Mouse (Mus musculus) left cerebral cortex, postnatal 14 days (tissue): ENCODE data around the gene Smox. TPM values are rescaled to one million over a fixed set of nuclear protein-coding genes. Genes with fewer than 3 reads are reported as not detected.

Experiments used
- DNase-seq, 2 experiments: peaks; one replicate each; pipeline ENCODE4 v3.0.0; 2021 to 2022; ENCODE audit warnings: low spot score in 2 of 2, mixed read lengths in 1 of 2
- intact Hi-C: fragments of 180-260 bp; cut with DNase I; formaldehyde crosslinking; loops from one replicate; pipeline ENCODE4 v1.15.1; 2025
- total RNA-seq, 2 experiments: library from RNA; stranded (reverse); gene quantifications; 2 replicates each; pipeline ENCODE4 v1.2.3; 2021

Gene Smox
- total RNA-seq, 2 experiments from 2014 or later, result 65.4 to 68.9 TPM

DNA sequence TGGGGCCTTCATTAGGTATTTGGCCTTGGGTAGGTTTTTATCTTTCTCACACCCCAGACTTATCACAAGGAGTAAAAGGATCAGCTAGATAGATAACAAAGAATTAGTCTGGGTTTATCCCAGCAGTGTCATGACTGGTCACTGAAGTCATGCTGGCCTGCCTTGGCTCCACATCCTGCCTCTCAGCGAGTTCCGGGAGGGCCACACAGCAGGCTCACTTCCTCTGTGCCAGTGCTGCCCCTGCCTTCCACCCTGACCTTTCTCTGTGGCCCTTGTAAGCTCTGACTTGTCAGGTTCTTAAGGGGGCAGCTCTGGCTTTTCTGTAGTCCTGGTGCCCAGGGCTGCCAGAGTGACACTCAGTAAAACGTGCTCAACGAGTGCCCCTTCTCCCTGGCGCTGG, 11.3 kb downstream of the Smox start:
- no peak for DNase-seq
- intact Hi-C loops, result no loop called here

DNA sequence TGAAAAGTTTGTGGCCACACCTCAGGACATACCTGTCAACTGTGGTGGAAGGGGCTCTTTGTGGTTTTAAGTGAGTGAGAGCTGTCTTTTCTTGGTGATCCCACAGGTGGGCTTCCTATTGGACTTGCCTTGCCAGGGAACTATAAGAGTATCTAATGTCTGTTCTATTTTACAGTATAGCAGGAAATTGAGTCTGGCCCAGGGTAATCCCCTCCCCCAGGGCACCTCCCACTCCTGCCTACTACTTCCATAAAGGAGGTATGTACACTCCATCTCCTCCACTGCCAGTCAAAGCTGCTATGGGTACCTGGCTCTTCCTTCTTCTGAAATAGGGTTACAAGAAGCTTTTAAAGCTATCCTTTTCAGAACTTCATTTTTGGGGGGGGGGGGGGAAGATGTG, 14.1 kb downstream of the Smox start:
- intact Hi-C loops, result no loop called here

GRCm38 (mm10) chr2:131506358-131506757, 15.1 kb downstream of the Smox start:
- DNase-seq, result no peak
- intact Hi-C loops, result no loop called here

More for the DNA sequence above, 14.1 kb downstream of the Smox start:
- no peak for DNase-seq

DNA sequence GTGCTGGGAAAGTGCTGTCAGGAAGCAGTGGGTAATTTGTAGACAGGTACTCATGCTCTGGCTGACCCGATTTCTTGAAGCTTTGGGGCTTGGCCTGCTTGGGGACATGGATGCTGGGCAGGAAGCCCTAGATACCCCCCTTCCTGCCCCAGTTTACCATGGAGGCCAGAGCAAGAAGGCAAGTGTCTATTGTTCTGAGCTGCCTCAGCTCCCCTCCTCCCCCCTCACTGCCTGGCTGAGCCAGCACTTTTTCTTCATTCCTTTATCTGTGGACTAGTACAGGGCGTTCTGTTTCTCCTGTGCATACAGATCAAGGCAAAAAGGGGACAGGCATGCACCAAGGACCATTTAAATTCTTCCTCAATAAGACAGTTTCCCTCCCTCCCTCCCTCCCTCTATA, 17.2 kb downstream of the Smox start:
- intact Hi-C loops, result no loop called here
- peak; percentile 53 to 75 for DNase-seq

DNA sequence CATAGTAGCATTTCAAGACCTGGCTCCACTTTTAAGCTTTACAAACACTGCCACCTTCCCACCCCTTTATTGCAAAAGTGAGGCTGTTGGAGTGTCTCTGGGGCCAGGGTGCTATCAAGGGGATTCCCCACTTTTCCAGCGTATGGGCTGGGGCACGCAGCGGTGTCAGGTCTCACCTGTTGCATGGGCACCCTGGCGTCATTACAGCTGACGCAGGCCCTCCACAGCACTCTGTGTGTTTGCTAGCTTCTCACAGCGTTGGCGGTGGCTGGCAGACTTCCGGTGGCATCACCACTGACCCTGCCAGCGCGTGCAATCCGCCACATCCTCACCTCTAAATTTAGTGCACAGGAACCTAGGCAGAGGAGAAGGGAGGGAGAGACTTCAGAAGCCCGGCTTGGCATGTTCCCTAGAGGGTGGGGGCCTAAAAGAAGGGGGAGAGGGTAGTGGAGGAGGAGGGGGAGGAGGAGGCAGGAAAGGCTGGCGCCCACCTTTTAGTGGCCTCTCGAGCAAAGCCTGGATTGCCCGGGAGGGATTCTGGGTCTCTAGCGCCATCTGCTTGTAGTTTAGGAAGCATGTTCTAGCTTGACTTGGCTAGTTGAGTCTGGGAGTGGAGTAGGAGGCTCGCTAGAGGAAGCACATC, 18.5 kb downstream of the Smox start:
- DNase-seq, result peak; percentile 73 to 78
- intact Hi-C loops, result loop anchor here (1.0 kb wide), 1 partner anchor 87 kb away; no protein-coding TSS in a partner anchor

- intact Hi-C loops, result loop anchor here (1.0 kb wide), 1 partner anchor 88 kb away; no protein-coding TSS in a partner anchor
- peak in 1 of 2 experiments; percentile 69 for DNase-seq
Measured at GRCm38 (mm10) chr2:131510531-131510930, 19.2 kb downstream of the Smox start.

DNA sequence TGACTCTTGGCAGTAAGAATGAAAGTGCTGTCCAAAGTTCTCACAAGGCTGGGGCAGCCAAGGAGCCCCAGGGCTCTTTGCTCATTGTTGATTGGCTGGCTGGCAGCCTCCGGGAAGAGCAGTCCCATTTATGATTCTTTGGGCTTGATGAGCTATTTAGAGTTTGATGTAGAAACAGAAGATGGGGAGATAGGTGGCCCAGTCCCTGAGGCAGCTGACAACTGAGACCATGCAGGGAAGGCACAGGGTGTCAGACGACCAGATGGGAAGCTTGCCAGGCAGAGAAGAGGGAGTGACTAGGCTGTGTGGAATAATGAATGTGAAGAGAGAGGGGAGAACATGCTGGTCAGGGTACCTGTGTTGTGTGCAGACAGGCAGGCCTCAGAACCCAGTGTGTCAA, 22.2 kb downstream of the Smox start:
- intact Hi-C loops, result no loop called here
- peak in 1 of 2 experiments; percentile 31 for DNase-seq

DNA sequence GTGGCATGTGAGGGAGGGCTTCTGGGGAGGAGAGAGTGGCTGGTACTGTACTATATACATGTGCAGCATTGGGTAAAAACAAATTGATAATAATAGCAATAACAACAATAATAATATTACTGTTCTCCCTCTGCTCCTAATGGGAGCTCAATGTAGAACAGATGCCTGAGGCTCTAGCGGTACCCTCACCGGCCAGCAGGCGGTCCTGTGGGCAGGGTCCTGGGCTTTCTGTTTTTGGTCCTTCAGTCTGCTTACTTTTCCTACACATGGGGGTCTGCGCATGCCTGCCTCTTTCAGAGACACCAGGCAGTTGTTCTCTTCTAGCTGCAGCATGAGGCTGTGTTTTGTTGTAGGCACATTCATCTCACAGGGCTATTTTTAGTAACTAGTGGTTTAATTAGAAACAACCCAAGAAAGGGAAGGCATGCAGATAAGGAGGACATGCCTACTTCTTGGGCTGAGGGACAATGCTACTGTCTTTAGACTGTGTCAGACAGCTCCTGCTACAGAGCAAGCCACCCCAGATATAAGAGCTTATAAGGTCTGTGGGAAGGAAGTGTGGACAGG, 22.8 kb downstream of the Smox start:
- intact Hi-C loops, result no loop called here
- peak; percentile 27 to 68 for DNase-seq

GRCm38 (mm10) chr2:131517550-131517949, 26.3 kb downstream of the Smox start:
- DNase-seq, result no peak
- intact Hi-C loops, result no loop called here

- no peak for DNase-seq
- intact Hi-C loops, result no loop called here
Measured at GRCm38 (mm10) chr2:131518790-131519189, 27.5 kb downstream of the Smox start.

GRCm38 (mm10) chr2:131520743-131521142, 29.4 kb downstream of the Smox start:
- DNase-seq, result no peak
- intact Hi-C loops, result no loop called here

DNA sequence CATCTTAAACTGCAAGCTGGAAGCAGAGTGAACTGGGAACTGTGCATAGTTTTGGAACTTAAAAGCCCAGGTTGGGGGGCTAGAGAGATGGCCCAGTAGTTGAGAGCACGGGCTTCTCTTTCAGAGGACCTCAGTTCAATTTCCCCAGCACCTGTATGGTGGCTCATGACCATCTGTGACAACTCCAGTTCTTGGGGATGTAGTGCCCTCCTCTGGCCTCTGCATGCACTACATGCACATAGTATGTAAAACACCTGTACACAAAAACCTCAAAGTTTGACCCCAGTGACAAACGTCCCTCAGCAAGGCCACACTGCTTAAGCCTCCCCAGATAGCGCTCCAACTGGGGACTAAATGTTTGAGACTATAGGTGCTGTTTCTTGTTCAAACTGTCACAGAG, 35.8 kb downstream of the Smox start:
- intact Hi-C loops, result no loop called here
- DNase-seq, result peak; percentile 37 to 45

GRCm38 (mm10) chr2:131529898-131530622, 38.8 kb downstream of the Smox start:
- intact Hi-C loops, result loop anchor here (2.0 kb wide), 1 partner anchor 107 kb away; no protein-coding TSS in a partner anchor
- peak; percentile 69 to 79 for DNase-seq

GRCm38 (mm10) chr2:131530623-131531008, 39.3 kb downstream of the Smox start:
- intact Hi-C loops, result no loop called here
- peak; percentile 56 to 61 for DNase-seq

GRCm38 (mm10) chr2:131531271-131531670, 40.0 kb downstream of the Smox start:
- no peak for DNase-seq
- intact Hi-C loops, result no loop called here

- intact Hi-C loops, result no loop called here
- DNase-seq, result no peak
Measured at GRCm38 (mm10) chr2:131535168-131535567, 43.9 kb downstream of the Smox start.

GRCm38 (mm10) chr2:131538341-131538740, 47.0 kb downstream of the Smox start:
- intact Hi-C loops, result no loop called here
- no peak for DNase-seq

DNA sequence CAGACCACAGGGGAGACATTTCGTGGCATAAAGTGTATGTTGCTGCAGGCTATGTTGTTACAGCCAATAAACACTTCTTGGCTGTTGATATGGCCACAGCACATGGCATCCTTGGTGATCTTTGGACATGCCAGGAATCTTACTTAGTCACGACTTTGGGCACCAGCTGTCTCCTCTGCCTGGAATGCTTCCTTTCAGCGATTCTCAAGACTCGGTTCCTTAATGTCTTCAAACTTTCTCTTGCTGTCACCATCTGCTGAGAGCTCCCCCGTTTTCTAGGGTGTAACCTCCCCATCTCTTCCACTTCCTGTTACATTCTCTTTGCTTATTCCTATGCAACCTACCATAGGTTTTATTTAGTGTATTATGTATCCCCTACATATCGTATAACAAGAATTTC, 48.5 kb downstream of the Smox start:
- intact Hi-C loops, result no loop called here
- no peak for DNase-seq

DNA sequence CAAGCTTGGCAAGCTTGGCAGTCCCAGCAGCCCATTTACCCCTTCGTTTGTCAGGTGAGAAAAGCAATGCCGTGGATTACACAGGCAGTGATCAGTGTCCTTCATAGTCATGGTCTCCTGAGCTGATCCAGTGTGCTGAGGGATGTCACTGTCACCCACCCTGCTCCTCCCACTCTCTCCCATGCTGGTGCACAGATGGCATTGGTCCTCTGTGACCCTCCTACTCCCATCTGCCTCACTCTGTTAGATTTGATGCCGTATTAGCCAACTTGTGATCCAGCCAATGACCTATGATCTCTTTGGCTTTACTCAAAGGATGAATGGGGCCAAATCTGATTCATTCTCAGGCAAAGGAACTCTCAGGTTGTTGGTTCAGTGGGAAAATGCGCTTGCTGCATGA, 50.4 kb downstream of the Smox start:
- intact Hi-C loops, result no loop called here
- DNase-seq, result no peak

DNA sequence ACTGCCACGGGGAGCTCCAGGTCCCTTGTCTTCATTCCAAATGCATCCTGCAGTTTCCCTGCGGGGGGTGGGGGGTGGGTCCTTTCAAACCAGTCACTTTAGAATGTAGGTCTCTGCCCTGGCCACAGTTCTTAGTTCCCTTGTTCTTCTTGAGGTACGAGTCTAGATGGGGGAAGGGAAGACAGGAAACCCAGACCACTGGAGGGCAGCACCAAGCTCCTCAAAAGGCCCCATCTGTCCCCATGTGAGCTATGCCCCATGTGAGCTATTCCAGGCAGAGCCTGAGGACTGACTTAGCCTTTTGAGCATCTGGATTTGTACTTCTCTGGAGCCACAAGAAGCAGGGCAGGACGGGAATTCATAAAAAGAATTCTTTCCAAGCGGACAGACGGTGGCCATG, 51.2 kb downstream of the Smox start:
- intact Hi-C loops, result no loop called here
- peak; percentile 25 to 59 for DNase-seq
